Mouse (Mus musculus) C2C12 (cell line): ENCODE results near the gene Bloc1s3. TPM values are rescaled to one million over a fixed set of nuclear protein-coding genes. Genes with fewer than 3 reads are reported as not detected.

Experiments
- H3K27me3 ChIP-seq: one replicate; pipeline ENCODE4 v1.6.1; 2011; ENCODE audit not compliant: control insufficient read depth, insufficient read depth, insufficient read length
- H3K36me3 ChIP-seq: one replicate; pipeline ENCODE4 v1.6.1; 2011; ENCODE audit not compliant: control insufficient read depth, insufficient read depth
- H3K4me3 ChIP-seq: one replicate; pipeline ENCODE4 v1.5.1; 2011; ENCODE audit warnings: mild to moderate bottlenecking, control low read depth; ENCODE audit not compliant: poor library complexity, insufficient read depth, severe bottlenecking
- H3K79me2 ChIP-seq: one replicate; pipeline ENCODE4 v1.6.1; 2011; ENCODE audit not compliant: control insufficient read depth, insufficient read depth
- H3K79me3 ChIP-seq: one replicate; pipeline ENCODE4 v1.6.1; 2011; ENCODE audit warnings: low read depth, control low read depth
- H3ac ChIP-seq: one replicate; pipeline ENCODE3; 2011; ENCODE audit warnings: low read depth; ENCODE audit not compliant: control insufficient read depth, insufficient read length
- CEBPB ChIP-seq: IDR thresholded peaks from one replicate; pipeline ENCODE4 v1.6.1; 2011; ENCODE audit warnings: low read depth, mild to moderate bottlenecking, control low read depth, moderate library complexity
- CTCF ChIP-seq: IDR thresholded peaks from one replicate; pipeline ENCODE4 v1.5.1; 2011; ENCODE audit not compliant: control insufficient read depth, insufficient read depth, insufficient read length
- FOSL1 ChIP-seq: IDR thresholded peaks from one replicate; pipeline ENCODE4 v1.8.0; 2011; ENCODE audit warnings: mild to moderate bottlenecking, low read length; ENCODE audit not compliant: poor library complexity, insufficient read depth, severe bottlenecking
- MAX ChIP-seq: IDR thresholded peaks from one replicate; pipeline ENCODE4 v1.6.1; 2011; ENCODE audit warnings: mild to moderate bottlenecking, control low read depth
- MYOD1 ChIP-seq: IDR thresholded peaks from one replicate; pipeline ENCODE4 v1.6.1; 2011; ENCODE audit warnings: low read depth; ENCODE audit not compliant: control insufficient read depth, insufficient read length
- MYOG ChIP-seq: IDR thresholded peaks from one replicate; pipeline ENCODE4 v1.6.1; 2011; ENCODE audit not compliant: control insufficient read depth, insufficient read length; ENCODE audit errors: extremely low read depth
- USF1 ChIP-seq: IDR thresholded peaks from one replicate; pipeline ENCODE4 v1.6.1; 2011; ENCODE audit warnings: low read depth, mild to moderate bottlenecking, control low read depth, moderate library complexity
- polyA plus RNA-seq: library from polyadenylated mRNA; unstranded; fragments of >200 nt; fragmentation: generic; extraction: Trizol; gene quantifications from one replicate; pipeline ENCODE4 v1.2.1, GENCODE M21; 2012; ENCODE audit warnings: missing spikeins

Gene Bloc1s3
- polyA plus RNA-seq, 1 experiment = 4.8 TPM

- Histone ChIP-seq H3K4me3 (peak overlapping the region; percentile 57), H3K36me3 (no peaks in the 10 kb centered on the region), H3K79me2 (peaks cover 24% of the 10 kb centered on the region), H3K27me3 (no peaks in the 10 kb centered on the region), H3K79me3 (peaks cover 3% of the 10 kb centered on the region), H3ac (peak overlapping the region; percentile 75)
- no peak for TF ChIP-seq MAX
- TF ChIP-seq CEBPB = no peak
- TF ChIP-seq MYOD1 = no peak
- no peak for TF ChIP-seq CTCF
- TF ChIP-seq USF1 = no peak
- no peak for TF ChIP-seq FOSL1
- no peak for TF ChIP-seq MYOG
These were observed 48.9 kb downstream of the Bloc1s3 start for GRCm38 (mm10) chr7:19459144-19459870.

GRCm38 (mm10) chr7:19458591-19459111 is 49.5 kb downstream of the Bloc1s3 start, which contains the start of gene Mark4:
TSS of gene Mark4 (minus strand) at chr7:19458821.
- Histone ChIP-seq H3K4me3 (peak within 1 kb of the TSS; percentile 57), H3K36me3 (no peaks in the 10 kb centered on the region), H3K79me2 (peaks cover 24% of the 10 kb centered on the region), H3K79me3 (peaks cover 3% of the 10 kb centered on the region), H3ac (peak within 1 kb of the TSS; percentile 77), H3K27me3 (no peaks in the 10 kb centered on the region)
- TF ChIP-seq FOSL1 (no peak), MYOD1 (no peak), MAX (no peak), CTCF (no peak), MYOG (no peak), USF1 (no peak), CEBPB (no peak)

- Histone ChIP-seq H3K79me2 (peaks cover 24% of the 10 kb centered on the region), H3ac (peak overlapping the region; percentile 63), H3K36me3 (no peaks in the 10 kb centered on the region), H3K4me3 (peak overlapping the region; percentile 57), H3K79me3 (peaks cover 3% of the 10 kb centered on the region), H3K27me3 (no peaks in the 10 kb centered on the region)
- no peak for TF ChIP-seq USF1
- TF ChIP-seq CEBPB = no peak
- TF ChIP-seq MAX = no peak
- no peak for TF ChIP-seq CTCF
- TF ChIP-seq FOSL1 = no peak
- TF ChIP-seq MYOD1 = no peak
- no peak for TF ChIP-seq MYOG
These were observed 50.1 kb downstream of the Bloc1s3 start for GRCm38 (mm10) chr7:19458072-19458486.

GRCm38 (mm10) chr7:19457414-19458071 is 50.6 kb downstream of the Bloc1s3 start:
- H3K36me3 ChIP-seq = no peaks in the 10 kb centered on the region
- H3K79me2 ChIP-seq = peaks cover 24% of the 10 kb centered on the region
- no peak for TF ChIP-seq FOSL1
- no peak for TF ChIP-seq MAX
- TF ChIP-seq USF1 = no peak
- no peak for TF ChIP-seq MYOD1
- no peak for TF ChIP-seq CTCF

DNA sequence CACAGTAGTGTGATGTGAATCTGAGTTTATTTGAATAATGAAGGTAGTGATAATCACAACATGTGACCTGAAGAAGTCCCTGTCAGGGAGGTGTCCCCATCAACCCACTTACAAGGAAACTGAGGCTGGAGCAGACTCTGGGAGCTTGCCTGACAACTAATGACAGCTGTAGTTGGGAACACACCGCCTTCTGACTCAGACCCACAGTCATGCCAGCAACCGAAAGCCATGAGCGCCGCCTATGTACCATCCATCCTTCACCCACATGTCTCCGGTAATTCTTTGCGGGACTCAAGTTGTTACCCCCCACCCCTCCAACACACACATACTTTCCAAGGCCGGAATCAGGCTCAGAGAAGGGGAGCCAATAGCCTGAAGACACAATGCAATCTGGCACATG is 51.5 kb downstream of the Bloc1s3 start:
- TF ChIP-seq MYOD1 (peak; percentile 77), CTCF (no peak)

More at GRCm38 (mm10) chr7:19457414-19458071, 50.6 kb downstream of the Bloc1s3 start:
- no peaks in the 10 kb centered on the region for H3K27me3 ChIP-seq
- peak overlapping the region; percentile 63 for H3ac ChIP-seq
- H3K79me3 ChIP-seq = peaks cover 3% of the 10 kb centered on the region
- H3K4me3 ChIP-seq = peak overlapping the region; percentile 57

More for the DNA sequence above, 51.5 kb downstream of the Bloc1s3 start:
- Histone ChIP-seq H3K79me3 (peaks cover 5% of the 10 kb centered on the region), H3K36me3 (no peaks in the 10 kb centered on the region), H3ac (no peak overlapping the region), H3K4me3 (no peak overlapping the region), H3K79me2 (peaks cover 24% of the 10 kb centered on the region), H3K27me3 (no peaks in the 10 kb centered on the region)
